Mouse (Mus musculus) embryonic facial prominence, embryonic 15.5 days (tissue): ENCODE data around the gene Kcnj10. TPM values are rescaled to one million over a fixed set of nuclear protein-coding genes. Genes with fewer than 3 reads are reported as not detected.

Experiments used
- ATAC-seq: fragments of 200-750 bp; cut with Nextera tagmentation; 2 replicates; pipeline ENCODE4 v1.8.0; 2017; ENCODE audit warnings: low read depth, moderate TSS enrichment; ENCODE audit not compliant: insufficient number of reproducible peaks, low FRiP score, low TSS enrichment
- H3K27ac ChIP-seq: fragments of 300-500 bp; sonication (generic); replicated peaks from 2 replicates; pipeline ENCODE4 v1.5.1; 2015; ENCODE audit warnings: mild to moderate bottlenecking, inconsistent platforms
- H3K27me3 ChIP-seq: fragments of 300-500 bp; sonication (generic); 2 replicates; pipeline ENCODE4 v1.6.1; 2015; ENCODE audit warnings: inconsistent platforms
- H3K36me3 ChIP-seq: fragments of 300-500 bp; sonication (generic); 2 replicates; pipeline ENCODE4 v1.6.1; 2015; ENCODE audit warnings: mild to moderate bottlenecking, inconsistent platforms
- H3K4me1 ChIP-seq: fragments of 300-500 bp; sonication (generic); 2 replicates; pipeline ENCODE4 v1.6.1; 2015; ENCODE audit warnings: inconsistent platforms
- H3K4me2 ChIP-seq: fragments of 300-500 bp; sonication (generic); replicated peaks from 2 replicates; pipeline ENCODE4 v1.6.1; 2015; ENCODE audit warnings: mild to moderate bottlenecking, inconsistent platforms
- H3K4me3 ChIP-seq: fragments of 300-500 bp; sonication (generic); replicated peaks from 2 replicates; pipeline ENCODE4 v1.5.1; 2015; ENCODE audit warnings: mild to moderate bottlenecking, inconsistent platforms
- H3K9ac ChIP-seq: fragments of 300-500 bp; sonication (generic); 2 replicates; pipeline ENCODE4 v1.6.1; 2015; ENCODE audit warnings: inconsistent platforms
- H3K9me3 ChIP-seq: fragments of 300-500 bp; sonication (generic); replicated peaks from 2 replicates; pipeline ENCODE4 v1.6.1; 2016; ENCODE audit warnings: inconsistent platforms
- WGBS: fragments of 180-500 bp; shearing (Covaris S2); methylation state at CpG from one replicate; pipeline ENCODE4 v1.1.7; 2015; 5-methylcytosine and 5-hydroxymethylcytosine counted together
- polyA plus RNA-seq: library from polyadenylated mRNA; unstranded; fragments of >200 nt; fragmentation: Nextera tagmentation; extraction: Ambion mirVana; gene quantifications from 2 replicates; pipeline ENCODE4 v1.2.1, GENCODE M21; 2015

The Kcnj10 gene
- polyA plus RNA-seq, 1 experiment from 2014 or later: 0.09 TPM

DNA sequence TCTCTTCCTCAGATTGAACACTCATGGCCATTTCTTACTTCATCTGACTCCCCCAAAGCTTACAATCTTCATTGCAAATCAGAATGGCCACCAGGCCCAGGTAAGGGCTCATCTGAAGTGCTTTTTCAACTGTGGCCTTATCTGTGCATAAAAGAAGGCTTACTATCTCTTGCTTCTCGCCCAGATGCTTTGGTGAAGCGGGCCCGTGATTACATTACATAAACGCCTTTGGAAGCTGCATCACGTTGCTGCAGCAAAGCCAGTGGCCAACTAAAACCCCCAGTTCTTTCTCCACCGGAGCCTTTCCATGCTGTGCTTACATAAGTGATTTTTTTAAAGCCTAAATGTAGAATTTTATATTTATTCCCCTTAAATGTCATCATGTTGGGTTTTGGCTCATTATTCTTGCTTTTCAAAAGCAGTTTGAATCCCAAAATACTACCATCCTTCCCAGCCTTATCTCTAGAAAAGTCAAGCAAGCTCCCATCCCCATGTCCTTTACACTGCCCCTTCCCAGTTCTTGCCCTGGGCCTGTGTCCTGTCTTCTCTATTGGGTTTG is 17.1 kb upstream of the Kcnj10 start:
- Histone ChIP-seq H3K36me3 (0 out of 2 replicates have a peak, but pooled peaks cover 6% of the 10 kb centered on the region), H3K4me1 (peaks cover 14% of the 10 kb centered on the region), H3K4me2 (no peak overlapping the region), H3K9ac (no peak overlapping the region), H3K27ac (no peak overlapping the region), H3K4me3 (no peak overlapping the region), H3K27me3 (peaks cover 41% of the 10 kb centered on the region), H3K9me3 (no peaks in the 10 kb centered on the region)
- ATAC-seq: no peak
- WGBS: 66% methylated on average over 6 of the region's 6 CpGs

DNA sequence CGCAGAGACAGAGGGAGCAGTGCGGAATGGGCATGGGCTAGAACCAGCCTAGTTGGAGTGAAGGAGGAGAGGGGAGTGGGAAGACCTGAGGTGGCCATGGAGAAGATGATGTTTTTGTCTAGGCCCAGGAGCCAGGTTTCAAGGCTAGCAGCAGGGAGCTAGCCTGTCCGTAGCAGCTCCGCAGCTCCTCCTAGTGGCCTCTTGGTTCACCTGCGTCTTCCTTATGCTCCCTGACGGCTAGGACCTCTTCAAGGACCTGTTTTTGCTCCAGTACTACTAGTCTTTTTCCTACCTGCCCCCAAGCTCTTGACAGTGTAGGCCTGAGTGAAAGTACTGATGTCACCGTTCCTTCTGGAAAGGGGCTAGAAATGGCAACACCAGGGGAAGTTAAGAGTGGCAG is 16.3 kb upstream of the Kcnj10 start:
- Histone ChIP-seq H3K9ac (no peak overlapping the region), H3K36me3 (no peaks in the 10 kb centered on the region), H3K4me1 (peaks cover 14% of the 10 kb centered on the region), H3K4me2 (no peak overlapping the region), H3K27ac (no peak overlapping the region), H3K9me3 (no peaks in the 10 kb centered on the region), H3K27me3 (peaks cover 48% of the 10 kb centered on the region), H3K4me3 (no peak overlapping the region)
- no peak for ATAC-seq
- 10% methylated on average over 7 of the region's 7 CpGs for WGBS

DNA sequence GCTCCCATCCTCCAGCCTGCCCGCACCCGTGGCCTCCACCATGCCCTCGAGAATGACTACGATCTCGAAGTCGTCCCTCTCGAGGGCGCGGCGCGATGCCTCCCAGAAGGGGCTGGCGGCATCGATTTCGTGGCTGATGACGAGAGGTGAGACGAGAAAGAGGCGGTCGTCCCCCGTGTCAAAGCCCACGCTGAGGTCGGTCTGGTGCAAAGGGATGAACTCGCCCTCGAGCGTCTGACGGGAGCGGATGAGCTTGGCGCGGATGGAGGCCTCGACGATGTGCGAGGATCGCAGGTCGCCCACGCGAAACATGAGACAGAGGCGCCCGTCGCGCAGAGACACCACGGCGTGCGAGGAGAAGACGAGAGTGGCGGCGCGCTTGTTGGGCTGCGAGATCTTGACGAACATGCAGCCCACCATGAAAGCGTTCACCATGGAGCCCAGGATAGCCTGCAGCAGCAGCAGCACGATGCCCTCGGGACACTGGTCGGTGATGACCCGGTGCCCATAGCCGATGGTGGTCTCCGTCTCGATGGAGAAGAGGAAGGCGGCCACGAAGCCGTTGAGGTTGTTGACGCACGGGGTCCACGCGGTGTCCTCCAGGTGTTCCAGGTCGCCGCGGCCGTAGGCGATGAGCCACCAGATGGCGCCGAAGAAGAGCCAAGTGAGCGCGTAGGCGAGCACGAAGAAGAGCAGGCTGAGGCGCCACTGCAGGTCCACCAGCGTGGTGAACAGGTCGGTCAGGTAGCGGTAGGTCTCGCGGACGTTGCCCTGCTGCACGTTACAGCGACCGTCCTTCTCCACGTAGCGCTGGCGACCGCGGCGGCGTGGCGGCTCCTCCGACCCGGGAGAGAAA is 15.1 kb upstream of the Kcnj10 start:
- no peaks in the 10 kb centered on the region for H3K36me3 ChIP-seq
- H3K27ac ChIP-seq: no peak overlapping the region
- 18% methylated on average over 94 of the region's 94 CpGs for WGBS
- H3K9me3 ChIP-seq: no peaks in the 10 kb centered on the region
- ATAC-seq: no peak
- peaks cover 57% of the 10 kb centered on the region for H3K27me3 ChIP-seq
- H3K9ac ChIP-seq: 0 out of 2 replicates have a peak overlapping the region, but pooled peaks have one; percentile 37
- peak overlapping the region; percentile 88 for H3K4me2 ChIP-seq
- H3K4me3 ChIP-seq: peak overlapping the region; percentile 49
- H3K4me1 ChIP-seq: peaks cover 11% of the 10 kb centered on the region

DNA sequence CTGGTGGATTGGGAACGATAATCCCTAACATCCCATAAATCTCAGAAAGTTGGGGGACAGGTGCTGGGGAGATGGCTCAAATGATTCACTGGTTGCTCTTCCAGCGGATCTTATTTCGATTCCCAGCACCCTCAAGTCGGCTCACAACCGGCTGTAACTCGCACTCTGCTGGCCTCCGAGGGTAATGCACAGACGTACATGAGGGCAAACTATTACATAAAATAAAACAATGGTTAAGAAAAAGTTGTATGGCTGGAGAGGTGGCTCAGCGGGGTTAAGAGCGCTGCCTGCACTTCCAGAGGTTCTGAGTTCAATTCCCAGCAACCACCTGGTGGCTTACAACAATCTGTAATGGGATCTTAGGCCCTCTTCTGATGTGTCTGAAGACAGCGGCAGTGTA is 14.3 kb upstream of the Kcnj10 start:
- Histone ChIP-seq H3K4me1 (peaks cover 11% of the 10 kb centered on the region), H3K27me3 (peaks cover 64% of the 10 kb centered on the region), H3K4me3 (peak overlapping the region; percentile 49), H3K4me2 (peak overlapping the region; percentile 88), H3K9me3 (no peaks in the 10 kb centered on the region), H3K9ac (no peak overlapping the region), H3K36me3 (no peaks in the 10 kb centered on the region), H3K27ac (no peak overlapping the region)
- no peak for ATAC-seq
- WGBS: 62% methylated on average over 11 of the region's 11 CpGs

DNA sequence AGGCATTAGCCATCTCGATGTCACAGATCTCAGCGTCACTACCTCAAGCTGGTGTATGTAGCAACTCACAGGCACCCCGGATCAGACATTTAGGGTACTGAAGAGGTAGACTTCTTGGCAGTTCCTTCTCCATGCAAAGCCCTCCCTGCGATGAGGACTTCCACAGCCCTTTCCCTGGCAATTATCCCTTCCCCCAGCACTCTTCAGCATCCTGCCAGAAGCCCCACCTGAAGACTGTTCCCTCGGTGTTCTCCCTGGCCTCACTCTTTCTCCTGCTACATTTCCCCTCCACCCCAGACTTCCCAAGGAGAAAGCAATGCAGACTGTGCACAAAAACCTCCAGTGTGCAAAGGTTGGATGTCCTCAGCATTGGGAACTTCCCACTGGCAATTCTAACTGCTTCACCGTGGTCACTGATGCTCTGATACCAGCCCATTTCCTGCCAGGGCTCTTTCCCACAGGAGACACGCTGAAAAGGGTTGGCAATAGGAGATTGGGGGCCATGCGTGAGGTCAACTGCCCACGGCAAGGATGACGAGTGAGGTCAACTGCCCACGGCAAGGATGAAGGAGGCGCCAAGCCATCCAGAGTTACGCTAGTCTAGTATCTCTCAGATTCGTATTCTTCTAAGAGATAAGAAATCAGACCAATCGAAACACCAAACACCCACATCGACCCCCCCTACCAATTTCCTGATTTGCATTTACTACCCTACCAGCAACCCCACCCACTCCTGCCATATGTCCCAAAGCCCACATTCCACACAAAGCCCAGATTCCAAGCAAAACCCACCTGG is 13.6 kb upstream of the Kcnj10 start:
- 75% methylated on average over 16 of the region's 16 CpGs for WGBS
- Histone ChIP-seq H3K27me3 (peaks cover 67% of the 10 kb centered on the region), H3K4me3 (no peak overlapping the region), H3K4me2 (no peak overlapping the region), H3K36me3 (no peaks in the 10 kb centered on the region), H3K9ac (no peak overlapping the region), H3K4me1 (peaks cover 11% of the 10 kb centered on the region), H3K27ac (no peak overlapping the region), H3K9me3 (no peaks in the 10 kb centered on the region)
- ATAC-seq: no peak

DNA sequence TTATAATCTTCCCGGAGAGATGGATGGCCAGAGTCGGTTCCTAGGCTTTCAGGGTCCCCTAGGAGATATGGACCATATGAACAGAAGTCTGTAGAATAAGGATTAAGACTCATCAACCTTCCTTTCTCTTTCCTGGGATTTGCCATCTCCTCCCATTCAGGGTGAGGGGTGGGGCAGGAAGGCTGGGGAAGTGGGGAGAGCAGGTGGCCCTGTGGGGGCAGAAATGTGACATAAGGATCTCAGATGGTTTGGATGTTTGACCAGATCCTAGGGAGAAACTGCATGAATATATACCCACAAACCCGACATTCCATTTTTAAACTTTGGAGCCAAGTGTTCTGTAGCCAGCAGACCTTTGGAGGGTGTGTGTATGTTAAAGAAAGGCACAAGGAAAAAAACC is 13.0 kb upstream of the Kcnj10 start:
- H3K27me3 ChIP-seq: peaks cover 68% of the 10 kb centered on the region
- H3K4me1 ChIP-seq: peaks cover 11% of the 10 kb centered on the region
- no peaks in the 10 kb centered on the region for H3K36me3 ChIP-seq
- H3K9me3 ChIP-seq: no peaks in the 10 kb centered on the region
- 75% methylated on average over 3 of the region's 3 CpGs for WGBS
- ATAC-seq: no peak
- H3K4me3 ChIP-seq: no peak overlapping the region
- H3K27ac ChIP-seq: no peak overlapping the region
- H3K4me2 ChIP-seq: no peak overlapping the region
- H3K9ac ChIP-seq: no peak overlapping the region

DNA sequence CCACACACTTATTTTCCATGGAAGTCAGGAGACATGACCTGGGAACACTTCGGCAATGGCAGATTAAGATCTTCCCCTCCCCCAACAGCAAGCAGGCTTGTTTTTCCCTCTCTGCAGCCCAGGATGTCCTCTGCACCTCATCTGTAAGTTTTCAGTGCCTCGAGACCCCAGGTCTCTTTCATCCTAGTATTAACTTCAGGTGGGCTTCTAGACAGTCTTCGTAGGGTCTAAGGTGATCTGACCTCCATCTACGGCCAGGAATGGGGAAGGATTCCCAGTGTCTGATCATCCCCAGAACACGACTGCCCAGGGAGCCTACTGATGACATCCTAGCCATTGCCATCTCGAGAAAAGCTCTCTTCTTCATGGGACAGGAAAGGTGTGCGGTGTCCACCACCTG is 12.5 kb upstream of the Kcnj10 start:
- Histone ChIP-seq H3K36me3 (no peaks in the 10 kb centered on the region), H3K27ac (no peak overlapping the region), H3K9me3 (no peaks in the 10 kb centered on the region), H3K27me3 (peaks cover 72% of the 10 kb centered on the region), H3K4me1 (peaks cover 11% of the 10 kb centered on the region), H3K4me3 (no peak overlapping the region), H3K9ac (no peak overlapping the region), H3K4me2 (no peak overlapping the region)
- WGBS: 78% methylated on average over 7 of the region's 7 CpGs
- ATAC-seq: no peak

DNA sequence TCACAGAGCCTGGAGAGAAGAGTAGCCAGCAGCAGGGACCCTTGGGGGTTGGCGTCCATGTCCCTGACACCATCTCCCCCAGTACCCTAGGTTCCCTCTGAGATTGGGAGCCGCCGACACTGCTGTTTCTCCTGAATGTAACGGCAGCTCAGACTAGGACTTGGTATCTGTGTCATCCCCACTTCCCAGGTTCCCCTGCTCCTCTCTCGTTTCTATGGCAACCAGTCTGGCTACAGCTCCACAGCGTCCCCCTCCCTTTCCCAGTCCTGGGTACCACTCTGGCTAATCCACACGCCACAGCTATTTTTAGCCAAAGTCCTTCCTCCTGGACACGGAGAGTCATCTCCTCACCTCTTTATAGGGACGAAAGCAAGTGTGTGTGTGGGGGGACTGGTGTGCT is 11.9 kb upstream of the Kcnj10 start, which contains the start of gene Kcnj9:
Gene Kcnj9 (minus strand): TSS at position 188 of the 400 bp plus-strand sequence.
- no peak within 1 kb of the TSS for H3K27ac ChIP-seq
- H3K4me3 ChIP-seq: no peak within 1 kb of the TSS
- H3K4me2 ChIP-seq: no peak within 1 kb of the TSS
- 26% methylated on average over 9 of the region's 9 CpGs for WGBS
- H3K4me1 ChIP-seq: peaks cover 11% of the 10 kb centered on the region
- no peak within 1 kb of the TSS for H3K9ac ChIP-seq
- H3K9me3 ChIP-seq: no peaks in the 10 kb centered on the region
- no peak for ATAC-seq
- H3K27me3 ChIP-seq: peaks cover 75% of the 10 kb centered on the region
- no peaks in the 10 kb centered on the region for H3K36me3 ChIP-seq

DNA sequence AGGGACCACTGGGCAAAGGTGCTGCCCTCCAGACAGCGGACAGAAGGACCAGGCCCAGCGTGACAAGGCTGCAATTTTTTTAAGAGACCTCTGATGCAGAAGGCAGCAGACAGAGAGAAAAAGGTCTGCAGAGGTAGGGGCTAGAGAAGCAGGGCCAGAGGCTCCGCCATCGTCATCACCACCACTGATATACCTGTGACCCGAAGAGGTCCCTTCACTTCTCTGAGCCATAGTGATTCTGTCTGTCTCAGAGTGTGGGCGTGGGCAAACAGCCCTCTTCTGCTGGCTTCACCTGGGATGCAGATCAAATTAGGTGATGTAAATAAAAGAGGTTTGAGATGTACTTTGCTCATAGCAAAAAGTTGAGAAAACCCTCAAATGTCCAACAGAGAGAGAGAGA is 11.4 kb upstream of the Kcnj10 start:
- no peak for ATAC-seq
- Histone ChIP-seq H3K9me3 (no peaks in the 10 kb centered on the region), H3K27ac (no peak overlapping the region), H3K9ac (no peak overlapping the region), H3K4me2 (no peak overlapping the region), H3K4me1 (peaks cover 11% of the 10 kb centered on the region), H3K4me3 (no peak overlapping the region), H3K27me3 (peaks cover 75% of the 10 kb centered on the region), H3K36me3 (no peaks in the 10 kb centered on the region)
- WGBS: 68% methylated on average over 6 of the region's 6 CpGs

DNA sequence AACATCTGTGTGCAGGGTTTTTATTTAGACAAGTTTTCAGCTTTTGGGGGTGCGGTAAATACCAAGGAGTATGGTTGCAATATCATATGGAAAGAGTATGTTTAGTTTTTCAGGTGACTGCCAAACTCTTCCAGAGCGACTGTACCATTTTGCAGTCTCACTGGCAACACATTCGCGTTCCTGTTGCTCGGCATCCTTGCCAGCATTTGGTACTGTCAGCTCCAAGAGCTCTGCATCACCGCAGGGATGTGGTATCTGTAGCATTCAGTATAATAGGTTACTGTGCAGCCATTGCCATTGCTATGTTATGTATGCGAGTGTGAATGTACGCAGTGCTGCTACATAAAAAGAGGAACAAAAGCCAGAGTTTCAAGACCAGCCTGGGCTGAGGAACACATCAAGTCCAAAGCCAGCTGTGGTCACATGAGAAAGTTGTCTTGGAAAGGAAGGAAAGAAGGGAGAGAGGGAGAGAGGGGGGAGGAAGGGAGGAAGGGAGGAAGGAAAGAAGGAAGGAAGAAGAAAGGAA is 9.5 kb upstream of the Kcnj10 start:
- 67% methylated on average over 8 of the region's 8 CpGs for WGBS
- Histone ChIP-seq H3K27ac (no peak overlapping the region), H3K4me1 (peaks cover 2% of the 10 kb centered on the region; the same call in 1 of the 2 replicates), H3K9me3 (no peaks in the 10 kb centered on the region), H3K4me3 (no peak overlapping the region), H3K9ac (no peak overlapping the region), H3K27me3 (peaks cover 67% of the 10 kb centered on the region), H3K4me2 (no peak overlapping the region), H3K36me3 (no peaks in the 10 kb centered on the region)
- ATAC-seq: no peak

DNA sequence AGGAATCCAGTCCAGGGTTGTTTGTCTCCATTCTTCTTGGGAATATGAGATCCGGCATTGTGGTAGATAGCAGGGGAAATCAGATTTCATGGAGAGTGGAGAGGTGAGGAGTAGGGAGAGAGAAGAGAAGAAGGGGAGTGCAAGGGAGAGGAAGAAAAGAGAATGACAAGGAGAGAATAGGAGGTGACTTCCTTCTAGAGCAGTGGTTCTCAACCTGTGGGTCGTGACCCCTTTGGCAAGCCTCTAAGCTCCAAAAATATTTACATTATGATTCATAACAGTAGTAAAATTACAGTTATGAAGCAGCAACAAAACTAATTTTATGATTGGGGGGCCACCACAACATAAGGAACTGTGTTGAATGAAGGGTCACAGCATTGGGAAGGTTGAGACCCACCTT is 8.1 kb upstream of the Kcnj10 start:
- WGBS: 79% methylated on average over 2 of the region's 2 CpGs
- Histone ChIP-seq H3K4me3 (no peak overlapping the region), H3K9me3 (no peaks in the 10 kb centered on the region), H3K9ac (no peak overlapping the region), H3K36me3 (no peaks in the 10 kb centered on the region), H3K27me3 (peaks cover 56% of the 10 kb centered on the region), H3K27ac (no peak overlapping the region), H3K4me2 (no peak overlapping the region), H3K4me1 (no peaks in the 10 kb centered on the region)
- no peak for ATAC-seq
